Mouse (Mus musculus) midbrain, embryonic 14.5 days (tissue): ENCODE data around the gene Gm45902. TPM values are rescaled to one million over a fixed set of nuclear protein-coding genes. Genes with fewer than 3 reads are reported as not detected.

Source experiments
- polyA plus RNA-seq: library from polyadenylated mRNA; unstranded; fragments of >200 nt; fragmentation: Nextera tagmentation; extraction: Ambion mirVana; gene quantifications from 2 replicates; pipeline ENCODE4 v1.2.1, GENCODE M21; 2014

Gene Gm45902
- polyA plus RNA-seq, 1 experiment from 2014 or later, result 8.5 TPM

Other genes with a start within 250 kb of the Gm45902 start
- gene Nmt2, start 228.6 kb downstream of the Gm45902 start, polyA plus RNA-seq, result 112 and 120 TPM in 2 replicates
- gene Rpp38, start 180.1 kb downstream of the Gm45902 start, polyA plus RNA-seq, result 14.0 and 14.5 TPM in 2 replicates
- 2.9 and 4.2 TPM in 2 replicates for gene Acbd7, start 176.6 kb downstream of the Gm45902 start, polyA plus RNA-seq
- not detected in 2 replicates for gene Olah, start 115.6 kb downstream of the Gm45902 start, polyA plus RNA-seq
- 3.2 and 4.2 TPM in 2 replicates for gene Meig1, start 90.1 kb downstream of the Gm45902 start, polyA plus RNA-seq
- gene Dclre1c, start 88.7 kb downstream of the Gm45902 start, polyA plus RNA-seq, result 7.2 and 9.6 TPM in 2 replicates
- 9.3 and 13.4 TPM in 2 replicates for gene Suv39h2, start 37.8 kb downstream of the Gm45902 start, polyA plus RNA-seq
- gene Hspa14, start within 50 bp of the Gm45902 start, polyA plus RNA-seq, result 56.2 and 70.6 TPM in 2 replicates
- 0.07 and 0.20 TPM in 2 replicates for gene Cdnf, start 240 bp upstream of the Gm45902 start, polyA plus RNA-seq
- gene Fam107b, start 57.7 kb upstream of the Gm45902 start, polyA plus RNA-seq, result 35.1 and 49.0 TPM in 2 replicates